Mouse (Mus musculus) forebrain, embryonic 10.5 days (tissue): ENCODE data around the gene Cntd1. TPM values are rescaled to one million over a fixed set of nuclear protein-coding genes. Genes with fewer than 3 reads are reported as not detected.
A peak's percentile ranks its signal among the peaks of the same experiment; 100 is the strongest.
"Not testable (repeated sequence)": the region's sequence is repeated elsewhere in the genome, so short reads cannot be mapped to it uniquely, and the experiment has no call there.

Experiments used
- DNase-seq: peaks from one replicate; pipeline ENCODE4 v3.0.0-alpha.2; 2017; ENCODE audit warnings: low spot score; ENCODE audit errors: extremely low spot score
- H3K27ac ChIP-seq: fragments of 300-500 bp; sonication (generic); 2 replicates; pipeline ENCODE4 v1.5.1; 2016; ENCODE audit warnings: mild to moderate bottlenecking
- H3K27me3 ChIP-seq: fragments of 300-500 bp; sonication (generic); 2 replicates; pipeline ENCODE4 v1.6.1; 2016; ENCODE audit warnings: mild to moderate bottlenecking; ENCODE audit not compliant: poor library complexity, severe bottlenecking
- H3K36me3 ChIP-seq: fragments of 300-500 bp; sonication (generic); replicated peaks from 2 replicates; pipeline ENCODE4 v1.6.1; 2016; ENCODE audit warnings: mild to moderate bottlenecking, moderate library complexity
- H3K4me1 ChIP-seq: fragments of 300-500 bp; sonication (generic); 2 replicates; pipeline ENCODE4 v1.6.1; 2016
- H3K4me3 ChIP-seq: fragments of 300-500 bp; sonication (generic); 2 replicates; pipeline ENCODE4 v1.5.1; 2016; ENCODE audit warnings: mild to moderate bottlenecking, moderate library complexity
- H3K9me3 ChIP-seq: fragments of 300-500 bp; sonication (generic); 2 replicates; pipeline ENCODE4 v1.6.1; 2016; ENCODE audit warnings: mild to moderate bottlenecking, moderate library complexity
- WGBS: fragments of 180-500 bp; shearing (Covaris S2); methylation state at CpG from one replicate; pipeline ENCODE4 v1.1.7; 2016; 5-methylcytosine and 5-hydroxymethylcytosine counted together
- polyA plus RNA-seq: library from polyadenylated mRNA; unstranded; fragments of >200 nt; fragmentation: Nextera tagmentation; extraction: Ambion mirVana; gene quantifications from 2 replicates; pipeline ENCODE4 v1.2.1, GENCODE M21; 2016

Gene Cntd1
- polyA plus RNA-seq, 1 experiment from 2014 or later, result 1.0 TPM

DNA sequence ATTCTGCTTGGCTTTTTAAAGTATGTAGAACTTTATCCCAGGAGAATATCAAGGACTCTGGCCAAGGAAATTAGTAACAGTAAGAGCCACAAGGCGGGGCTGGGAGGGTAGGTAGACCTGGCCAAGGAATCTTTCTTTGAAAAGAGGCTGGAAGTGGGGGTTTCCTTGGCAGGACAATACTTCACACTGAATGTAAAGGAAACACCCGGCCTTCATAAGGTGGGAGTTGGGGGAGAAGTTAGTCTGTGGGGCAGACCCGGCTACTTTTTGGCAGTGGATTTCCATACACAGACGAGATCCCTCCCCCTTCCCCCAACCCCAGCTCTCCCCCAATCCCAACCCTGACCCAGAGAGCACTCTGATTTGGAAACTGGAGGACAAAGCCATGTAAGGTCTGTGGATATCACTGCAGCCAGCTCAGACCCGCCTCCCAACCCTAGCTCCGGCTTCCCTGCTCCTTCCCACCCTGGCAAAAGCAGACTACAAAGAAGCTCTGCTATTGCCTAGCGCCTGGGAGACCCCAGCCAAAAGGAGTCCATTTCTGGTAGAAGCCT, 51.6 kb downstream of the Cntd1 start, which contains the start of gene Aoc3:
TSS of gene Aoc3 (plus strand) at position 235 of the 554 bp plus-strand sequence.
- WGBS, result 82% methylated on average over 7 of the region's 7 CpGs
- H3K27me3 ChIP-seq, result no peaks in the 10 kb centered on the region
- DNase-seq, result no peak
- no peaks in the 10 kb centered on the region for H3K9me3 ChIP-seq
- no peak within 1 kb of the TSS for H3K4me3 ChIP-seq
- peaks cover 22% of the 10 kb centered on the region for H3K36me3 ChIP-seq
- 0 out of 2 replicates have a peak within 1 kb of the TSS, but pooled peaks have one; percentile 1 for H3K27ac ChIP-seq
- H3K4me1 ChIP-seq, result peaks cover 20% of the 10 kb centered on the region

DNA sequence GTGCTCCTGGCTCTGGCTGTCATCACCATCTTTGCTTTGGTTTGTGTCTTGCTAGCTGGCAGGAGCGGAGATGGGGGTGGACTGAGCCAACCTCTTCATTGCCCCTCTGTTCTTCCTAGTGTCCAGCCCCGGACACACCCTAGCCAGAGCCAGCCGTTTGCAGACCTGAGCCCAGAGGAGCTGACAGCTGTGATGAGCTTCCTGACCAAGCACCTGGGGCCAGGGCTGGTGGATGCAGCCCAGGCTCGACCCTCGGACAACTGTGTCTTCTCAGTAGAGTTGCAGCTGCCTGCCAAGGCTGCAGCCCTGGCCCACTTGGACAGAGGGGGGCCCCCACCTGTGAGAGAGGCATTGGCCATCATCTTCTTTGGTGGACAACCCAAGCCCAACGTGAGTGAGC, 52.1 kb downstream of the Cntd1 start:
- Histone ChIP-seq H3K4me1 (peaks cover 23% of the 10 kb centered on the region), H3K36me3 (peaks cover 17% of the 10 kb centered on the region), H3K27ac (0 out of 2 replicates have a peak overlapping the region, but pooled peaks have one; percentile 1)
- not testable (repeated sequence) for H3K4me3 ChIP-seq, DNase-seq, H3K27me3 ChIP-seq, H3K9me3 ChIP-seq
- 88% methylated on average over 6 of the region's 6 CpGs for WGBS

DNA sequence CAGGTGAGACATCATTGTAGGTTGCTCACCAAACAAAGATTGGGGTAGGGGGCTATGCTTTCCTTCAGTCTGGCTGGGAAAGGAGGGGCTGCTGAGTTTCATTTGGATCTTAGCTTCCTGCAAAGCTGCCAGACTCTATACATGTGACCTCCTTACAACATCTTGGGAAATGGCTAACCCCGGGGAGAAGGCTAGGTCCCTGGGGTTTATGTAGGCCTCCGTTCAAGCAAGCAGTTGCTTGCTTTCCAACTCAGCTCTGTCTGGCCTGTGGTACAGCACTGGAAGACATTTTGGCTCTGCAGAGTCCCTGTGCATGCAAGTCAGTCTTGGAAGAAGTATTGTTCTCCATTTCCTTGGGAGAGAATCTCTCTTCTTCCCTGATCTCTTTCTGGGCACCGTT, 53.7 kb downstream of the Cntd1 start:
- Histone ChIP-seq H3K27ac (no peak overlapping the region), H3K4me3 (no peak overlapping the region), H3K36me3 (peaks cover 8% of the 10 kb centered on the region), H3K27me3 (no peaks in the 10 kb centered on the region), H3K4me1 (peaks cover 28% of the 10 kb centered on the region), H3K9me3 (no peaks in the 10 kb centered on the region)
- no peak for DNase-seq
- 96% methylated on average over 3 of the region's 3 CpGs for WGBS

DNA sequence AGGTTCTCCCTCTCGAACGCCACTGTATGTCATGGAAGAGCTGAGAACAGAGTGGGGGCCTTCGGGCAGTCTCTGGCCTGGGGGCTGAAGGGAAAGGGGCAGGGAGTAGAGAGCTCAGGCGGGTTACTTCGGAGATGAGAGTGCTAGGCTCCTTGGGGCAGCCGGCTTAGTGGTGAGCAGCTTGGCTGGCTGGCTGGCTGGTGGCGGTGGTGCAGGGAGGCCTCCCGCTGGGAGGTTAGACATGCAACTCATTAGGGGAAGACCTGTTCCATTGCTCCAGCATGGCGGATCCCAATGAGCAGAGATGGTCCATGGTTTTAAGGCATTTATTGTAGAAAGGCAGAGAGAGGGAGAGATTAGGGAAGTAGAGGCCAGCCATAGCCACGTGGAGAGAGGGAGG, 55.2 kb downstream of the Cntd1 start:
- peak overlapping the region; percentile 69 for H3K27ac ChIP-seq
- no peak overlapping the region for H3K4me3 ChIP-seq
- H3K9me3 ChIP-seq, result no peaks in the 10 kb centered on the region
- no peaks in the 10 kb centered on the region for H3K27me3 ChIP-seq
- 25% methylated on average over 10 of the region's 10 CpGs for WGBS
- peaks cover 42% of the 10 kb centered on the region for H3K4me1 ChIP-seq
- H3K36me3 ChIP-seq, result peaks cover 3% of the 10 kb centered on the region
- no peak for DNase-seq

DNA sequence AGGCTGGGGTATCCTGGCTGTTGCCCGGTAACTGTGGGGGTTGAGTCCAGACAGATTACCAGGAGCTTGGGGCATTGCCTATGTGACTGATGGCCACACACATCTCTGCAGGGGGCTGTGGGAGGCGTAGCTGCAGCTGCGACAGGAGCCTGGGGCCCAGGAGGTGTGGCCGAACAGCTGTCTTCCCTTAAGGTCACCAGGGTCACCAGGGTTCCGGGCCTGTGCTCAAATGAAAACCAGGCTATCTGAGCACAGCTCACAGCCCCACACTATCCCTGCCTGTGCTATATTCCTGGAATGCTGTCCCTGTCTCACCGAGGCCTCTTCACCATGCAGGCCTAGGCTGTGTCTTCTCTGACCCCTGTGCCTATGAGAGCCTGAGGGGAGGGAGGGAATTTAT, 55.7 kb downstream of the Cntd1 start:
- peak overlapping the region; percentile 69 for H3K27ac ChIP-seq
- peak; percentile 51 for DNase-seq
- peaks cover 42% of the 10 kb centered on the region for H3K4me1 ChIP-seq
- no peaks in the 10 kb centered on the region for H3K27me3 ChIP-seq
- no peaks in the 10 kb centered on the region for H3K36me3 ChIP-seq
- H3K4me3 ChIP-seq, result no peak overlapping the region
- 5% methylated on average over 6 of the region's 6 CpGs for whole genome bisulfite sequencing
- H3K9me3 ChIP-seq, result no peaks in the 10 kb centered on the region

DNA sequence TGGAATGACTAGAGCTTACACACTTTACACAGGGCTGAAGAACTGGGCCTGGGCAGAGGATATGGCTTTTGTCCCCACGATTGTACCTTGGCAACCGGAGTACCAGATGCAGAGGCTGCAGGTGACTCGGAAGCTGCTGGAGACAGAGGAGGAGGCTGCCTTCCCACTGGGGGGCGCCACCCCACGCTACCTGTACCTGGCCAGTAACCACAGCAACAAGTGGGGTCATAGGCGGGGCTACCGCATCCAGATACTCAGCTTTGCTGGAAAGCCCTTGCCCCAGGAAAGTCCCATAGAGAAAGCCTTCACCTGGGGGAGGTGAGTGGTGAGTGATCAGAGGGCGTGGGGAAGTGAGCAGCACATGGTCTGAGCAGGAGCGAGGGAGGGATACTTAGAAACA, 56.9 kb downstream of the Cntd1 start:
- no peaks in the 10 kb centered on the region for H3K27me3 ChIP-seq
- 85% methylated on average over 9 of the region's 9 CpGs for WGBS
- H3K27ac ChIP-seq, result no peak overlapping the region
- H3K4me1 ChIP-seq, result peaks cover 41% of the 10 kb centered on the region
- no peaks in the 10 kb centered on the region for H3K9me3 ChIP-seq
- no peak for DNase-seq
- no peak overlapping the region for H3K4me3 ChIP-seq
- no peaks in the 10 kb centered on the region for H3K36me3 ChIP-seq

DNA sequence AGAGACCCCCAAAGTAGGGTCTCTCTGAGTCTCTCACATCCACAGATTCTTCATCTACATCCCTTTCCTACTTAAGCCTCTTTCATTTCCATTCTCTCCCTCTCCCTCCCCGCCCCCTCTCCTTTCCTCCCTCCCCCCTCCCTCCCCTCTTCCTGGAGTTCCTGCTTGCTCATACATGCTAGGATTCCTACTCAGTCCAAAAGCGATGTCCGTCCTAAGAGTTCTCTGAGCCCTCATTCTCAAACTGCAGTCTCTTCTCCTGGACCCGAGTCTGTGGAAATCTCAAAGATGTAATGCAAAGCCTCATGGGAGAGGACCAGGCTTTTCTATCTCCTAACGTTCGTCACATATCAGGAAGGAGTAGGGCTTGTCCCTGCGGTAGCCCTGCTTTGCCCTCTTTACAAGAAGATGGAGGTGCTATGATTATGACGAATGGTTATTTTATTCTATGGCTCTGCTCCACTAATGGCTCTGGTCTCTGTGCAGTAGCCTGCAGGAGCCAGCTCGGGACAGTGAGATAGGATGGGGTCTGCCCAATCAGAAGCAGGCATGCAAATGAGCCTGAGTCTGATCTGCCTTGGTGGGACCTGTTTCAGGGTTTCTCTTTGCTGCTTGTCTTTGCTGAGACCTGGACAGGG, 59.4 kb downstream of the Cntd1 start:
- peaks cover 39% of the 10 kb centered on the region for H3K4me1 ChIP-seq
- peak overlapping the region; percentile 44 for H3K4me3 ChIP-seq
- WGBS, result 3% methylated on average over 9 of the region's 9 CpGs

More for the DNA sequence above, 59.4 kb downstream of the Cntd1 start:
- DNase-seq, result peak; percentile 63
- Histone ChIP-seq H3K9me3 (no peaks in the 10 kb centered on the region), H3K27me3 (no peaks in the 10 kb centered on the region), H3K27ac (peak overlapping the region; percentile 74), H3K36me3 (no peaks in the 10 kb centered on the region)

Other genes with a start within 250 kb of the Cntd1 start
- gene Naglu, start 209.0 kb upstream of the Cntd1 start, polyA plus RNA-seq, result 8.2 and 9.3 TPM in 2 replicates
- gene Hsd17b1, start 200.6 kb upstream of the Cntd1 start, polyA plus RNA-seq, result 0.10 and 0.11 TPM in 2 replicates
- 51.4 and 53.3 TPM in 2 replicates for gene Coasy, start 196.4 kb upstream of the Cntd1 start, polyA plus RNA-seq
- 37.3 and 41.1 TPM in 2 replicates for gene Mlx, start 191.7 kb upstream of the Cntd1 start, polyA plus RNA-seq
- 78.1 and 96.4 TPM in 2 replicates for gene Psmc3ip, start 183.6 kb upstream of the Cntd1 start, polyA plus RNA-seq
- 14.6 and 15.5 TPM in 2 replicates for gene Retreg3, start 159.1 kb upstream of the Cntd1 start, polyA plus RNA-seq
- 143 and 145 TPM in 2 replicates for gene Tubg1, start 159.1 kb upstream of the Cntd1 start, polyA plus RNA-seq
- 2.3 and 2.7 TPM in 2 replicates for gene Tubg2, start 123.1 kb upstream of the Cntd1 start, polyA plus RNA-seq
- 0.12 and 0.16 TPM in 2 replicates for gene Cntnap1, start 108.5 kb upstream of the Cntd1 start, polyA plus RNA-seq
- 3.5 and 4.8 TPM in 2 replicates for gene Plekhh3, start 107.7 kb upstream of the Cntd1 start, polyA plus RNA-seq
- not detected in 2 replicates for gene Ccr10, start 103.6 kb upstream of the Cntd1 start, polyA plus RNA-seq
- gene Ezh1, start 52.5 kb upstream of the Cntd1 start, polyA plus RNA-seq, result 9.9 and 10.2 TPM in 2 replicates
- 54.8 and 57.3 TPM in 2 replicates for gene Ramp2, start 33.0 kb upstream of the Cntd1 start, polyA plus RNA-seq
- gene Vps25, start 25.3 kb upstream of the Cntd1 start, polyA plus RNA-seq, result 128 and 129 TPM in 2 replicates
- 5.4 and 6.4 TPM in 2 replicates for gene Wnk4, start 18.4 kb upstream of the Cntd1 start, polyA plus RNA-seq
- 186 and 194 TPM in 2 replicates for gene Coa3, start 102 bp downstream of the Cntd1 start, polyA plus RNA-seq
- 144 and 154 TPM in 2 replicates for gene Becn1, start 23.3 kb downstream of the Cntd1 start, polyA plus RNA-seq
- gene Psme3, start 37.2 kb downstream of the Cntd1 start, polyA plus RNA-seq, result 207 and 217 TPM in 2 replicates
- 2.1 and 2.5 TPM in 2 replicates for gene Aoc2, start 46.1 kb downstream of the Cntd1 start, polyA plus RNA-seq
- not detected in 2 replicates for gene Aoc3, start 51.6 kb downstream of the Cntd1 start, polyA plus RNA-seq
- not detected in 2 replicates for gene G6pc, start 88.5 kb downstream of the Cntd1 start, polyA plus RNA-seq
- 109 and 115 TPM in 2 replicates for gene Aarsd1, start 138.6 kb downstream of the Cntd1 start, polyA plus RNA-seq
- 10.9 and 11.6 TPM in 2 replicates for gene Gm27029, start 145.8 kb downstream of the Cntd1 start, polyA plus RNA-seq
- 20.9 and 21.4 TPM in 2 replicates for gene Rundc1, start 146.1 kb downstream of the Cntd1 start, polyA plus RNA-seq
- gene Ptges3l, start 146.3 kb downstream of the Cntd1 start, polyA plus RNA-seq, result 2.3 and 3.8 TPM in 2 replicates
- 499 and 505 TPM in 2 replicates for gene Rpl27, start 163.3 kb downstream of the Cntd1 start, polyA plus RNA-seq
- 3.3 and 3.4 TPM in 2 replicates for gene Ifi35, start 169.4 kb downstream of the Cntd1 start, polyA plus RNA-seq
- 28.1 and 36.9 TPM in 2 replicates for gene Rnd2, start 186.0 kb downstream of the Cntd1 start, polyA plus RNA-seq
- gene Vat1, start 187.2 kb downstream of the Cntd1 start, polyA plus RNA-seq, result 24.9 and 28.5 TPM in 2 replicates